Mouse (Mus musculus): ENCODE measurements around the gene Noxo1. TPM values are rescaled to one million over a fixed set of nuclear protein-coding genes. Genes with fewer than 3 reads are reported as not detected.

Noxo1 gene
- total RNA-seq, 2 experiments from 2014 or later, result 2.1 TPM; not detected in 1

GRCm38 (mm10) chr17:24676187-24676586 is 19.8 kb upstream of the Noxo1 start:
- peak; percentile 52 for ATAC-seq (replicated peaks; ENCODE audit: poor library complexity, severe bottlenecking)

GRCm38 (mm10) chr17:24676877-24677276 is 19.2 kb upstream of the Noxo1 start:
- no peak for ATAC-seq (replicated peaks; ENCODE audit: poor library complexity, severe bottlenecking)

- ATAC-seq (replicated peaks; ENCODE audit: poor library complexity, severe bottlenecking), result no peak
Measured at GRCm38 (mm10) chr17:24677500-24678080, 18.4 kb upstream of the Noxo1 start.

GRCm38 (mm10) chr17:24686514-24686913 is 9.5 kb upstream of the Noxo1 start:
- peak; percentile 67 for ATAC-seq (replicated peaks; ENCODE audit: poor library complexity, severe bottlenecking)

GRCm38 (mm10) chr17:24687146-24687595 is 8.9 kb upstream of the Noxo1 start:
- peak; percentile 73 for ATAC-seq (replicated peaks; ENCODE audit: poor library complexity, severe bottlenecking)

GRCm38 (mm10) chr17:24687599-24687998 is 8.4 kb upstream of the Noxo1 start:
- no peak for ATAC-seq (replicated peaks; ENCODE audit: poor library complexity, severe bottlenecking)

GRCm38 (mm10) chr17:24689251-24690081 is 6.6 kb upstream of the Noxo1 start, which contains the start of gene Syngr3:
Gene Syngr3 (minus strand): TSS chr17:24689955.
- no peak for ATAC-seq (replicated peaks; ENCODE audit: poor library complexity, severe bottlenecking)

GRCm38 (mm10) chr17:24692385-24692784 is 3.6 kb upstream of the Noxo1 start:
- peak; percentile 22 for ATAC-seq (replicated peaks; ENCODE audit: poor library complexity, severe bottlenecking)

- ATAC-seq (replicated peaks; ENCODE audit: poor library complexity, severe bottlenecking), result no peak
Measured at GRCm38 (mm10) chr17:24695326-24696010, 566 bp upstream of the Noxo1 start.

- no peak for ATAC-seq (replicated peaks; ENCODE audit: poor library complexity, severe bottlenecking)
Measured at GRCm38 (mm10) chr17:24697985-24698384, 2.0 kb downstream of the Noxo1 start.

GRCm38 (mm10) chr17:24698715-24699114 is 2.7 kb downstream of the Noxo1 start:
- no peak for ATAC-seq (replicated peaks; ENCODE audit: poor library complexity, severe bottlenecking)

GRCm38 (mm10) chr17:24699473-24699872 is 3.4 kb downstream of the Noxo1 start:
- no peak for ATAC-seq (replicated peaks; ENCODE audit: poor library complexity, severe bottlenecking)

GRCm38 (mm10) chr17:24701251-24701650 is 5.2 kb downstream of the Noxo1 start:
- no peak for ATAC-seq (replicated peaks; ENCODE audit: poor library complexity, severe bottlenecking)

GRCm38 (mm10) chr17:24705821-24706220 is 9.8 kb downstream of the Noxo1 start:
- ATAC-seq (replicated peaks; ENCODE audit: poor library complexity, severe bottlenecking), result no peak

- peak; percentile 92 for ATAC-seq (replicated peaks; ENCODE audit: poor library complexity, severe bottlenecking)
Measured at GRCm38 (mm10) chr17:24706982-24707800, 11.2 kb downstream of the Noxo1 start, which contains the start of gene Tbl3. Gene Tbl3 (minus strand): TSS chr17:24707660.

GRCm38 (mm10) chr17:24707801-24708425 is 11.9 kb downstream of the Noxo1 start:
- ATAC-seq (replicated peaks; ENCODE audit: poor library complexity, severe bottlenecking), result peak; percentile 13; the same call in 1 of the 2 replicates

GRCm38 (mm10) chr17:24708646-24709045 is 12.6 kb downstream of the Noxo1 start:
- ATAC-seq (replicated peaks; ENCODE audit: poor library complexity, severe bottlenecking), result peak; percentile 58

GRCm38 (mm10) chr17:24715556-24715955 is 19.5 kb downstream of the Noxo1 start:
- no peak for ATAC-seq (replicated peaks; ENCODE audit: poor library complexity, severe bottlenecking)

- ATAC-seq (replicated peaks; ENCODE audit: poor library complexity, severe bottlenecking), result no peak
Measured at GRCm38 (mm10) chr17:24716166-24716682, 20.2 kb downstream of the Noxo1 start.

Data from granulocyte monocyte progenitor cell, adult 5-6 weeks (primary cell).